Mouse (Mus musculus) liver, adult 2 months (tissue): Measurements from ENCODE around the gene Mlst8.

Experiments used
- CTCF ChIP-seq: fragments of 200-500 bp; IDR thresholded peaks from 2 replicates; pipeline ENCODE4 v1.5.1; 2011; ENCODE audit warnings: low read depth, low read length, control low read depth
- POLR2A ChIP-seq: fragments of 200-500 bp; IDR thresholded peaks from 2 replicates; pipeline ENCODE4 v1.6.1; 2011; ENCODE audit warnings: low read length, control low read depth; ENCODE audit not compliant: insufficient read depth; ENCODE audit errors: extremely low read depth

DNA sequence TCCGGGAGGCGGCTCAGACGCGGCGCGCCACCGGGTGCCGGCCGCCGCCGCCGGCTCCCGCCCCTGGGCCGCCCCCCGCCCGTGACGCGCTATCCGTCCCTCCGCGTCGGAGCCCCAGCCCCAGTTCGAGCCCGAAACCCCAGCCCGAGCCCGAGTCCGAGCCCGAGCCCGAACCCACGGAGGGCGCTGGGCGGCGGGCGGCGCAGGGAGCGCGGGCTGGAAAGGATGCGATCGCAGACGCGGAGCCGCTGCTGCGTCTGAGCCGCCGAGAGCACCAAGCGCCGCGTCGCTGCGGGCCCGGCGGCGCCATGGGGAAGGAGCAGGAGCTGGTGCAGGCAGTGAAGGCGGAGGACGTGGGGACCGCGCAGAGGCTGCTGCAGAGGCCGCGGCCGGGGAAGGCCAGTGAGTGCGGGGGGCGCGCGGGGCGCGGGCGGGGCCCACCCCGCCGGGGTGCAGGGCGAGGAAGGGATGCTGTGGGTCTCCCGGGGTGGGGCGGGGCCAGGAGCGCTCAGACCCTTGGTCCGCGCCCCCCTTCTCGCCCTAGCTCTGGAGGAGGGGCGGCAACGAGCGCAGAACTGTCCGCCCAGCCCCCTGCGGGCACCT, 9.9 kb upstream of the Mlst8 start:
- TF ChIP-seq POLR2A, result no peak
- no peak for TF ChIP-seq CTCF
